Mouse (Mus musculus) lung, adult 2 months (tissue): ENCODE results near the gene Taf1c.

ENCODE experiments used
- CTCF ChIP-seq: fragments of 200-500 bp; IDR thresholded peaks from 2 replicates; pipeline ENCODE4 v1.5.1; 2011; ENCODE audit warnings: mild to moderate bottlenecking, low read length, control low read depth; ENCODE audit not compliant: insufficient read depth
- POLR2A ChIP-seq: fragments of 200-500 bp; IDR thresholded peaks from 2 replicates; pipeline ENCODE4 v1.6.1; 2011; ENCODE audit warnings: low read depth, mild to moderate bottlenecking, control low read depth, low read length, borderline replicate concordance; ENCODE audit errors: extremely low read depth

- TF ChIP-seq CTCF (no peak), POLR2A (no peak)
Measured at GRCm38 (mm10) chr8:119568251-119568650, 36.8 kb downstream of the Taf1c start.
